Mouse (Mus musculus) kidney, adult 2 months (tissue): Measurements from ENCODE around the gene Pfkm.

ENCODE experiments used
- CTCF ChIP-seq: fragments of 200-500 bp; conservative IDR thresholded peaks from 2 replicates; pipeline ENCODE4 v1.5.1; 2011; ENCODE audit warnings: low read depth, mild to moderate bottlenecking, control low read depth, low read length, moderate library complexity, mixed read lengths; ENCODE audit not compliant: insufficient read depth, insufficient read length
- POLR2A ChIP-seq: fragments of 200-500 bp; IDR thresholded peaks from one replicate; pipeline ENCODE4 v1.6.1; 2011; ENCODE audit warnings: low read depth, low read length, control low read depth

- TF ChIP-seq CTCF (peak; percentile 58), POLR2A (no peak)
These were observed 37.1 kb upstream of the Pfkm start for GRCm38 (mm10) chr15:98055246-98055645.
